Mouse (Mus musculus): Measurements from ENCODE around the gene Batf3.
A peak's percentile ranks its signal among the peaks of the same experiment; 100 is the strongest.

The Batf3 gene

DNA sequence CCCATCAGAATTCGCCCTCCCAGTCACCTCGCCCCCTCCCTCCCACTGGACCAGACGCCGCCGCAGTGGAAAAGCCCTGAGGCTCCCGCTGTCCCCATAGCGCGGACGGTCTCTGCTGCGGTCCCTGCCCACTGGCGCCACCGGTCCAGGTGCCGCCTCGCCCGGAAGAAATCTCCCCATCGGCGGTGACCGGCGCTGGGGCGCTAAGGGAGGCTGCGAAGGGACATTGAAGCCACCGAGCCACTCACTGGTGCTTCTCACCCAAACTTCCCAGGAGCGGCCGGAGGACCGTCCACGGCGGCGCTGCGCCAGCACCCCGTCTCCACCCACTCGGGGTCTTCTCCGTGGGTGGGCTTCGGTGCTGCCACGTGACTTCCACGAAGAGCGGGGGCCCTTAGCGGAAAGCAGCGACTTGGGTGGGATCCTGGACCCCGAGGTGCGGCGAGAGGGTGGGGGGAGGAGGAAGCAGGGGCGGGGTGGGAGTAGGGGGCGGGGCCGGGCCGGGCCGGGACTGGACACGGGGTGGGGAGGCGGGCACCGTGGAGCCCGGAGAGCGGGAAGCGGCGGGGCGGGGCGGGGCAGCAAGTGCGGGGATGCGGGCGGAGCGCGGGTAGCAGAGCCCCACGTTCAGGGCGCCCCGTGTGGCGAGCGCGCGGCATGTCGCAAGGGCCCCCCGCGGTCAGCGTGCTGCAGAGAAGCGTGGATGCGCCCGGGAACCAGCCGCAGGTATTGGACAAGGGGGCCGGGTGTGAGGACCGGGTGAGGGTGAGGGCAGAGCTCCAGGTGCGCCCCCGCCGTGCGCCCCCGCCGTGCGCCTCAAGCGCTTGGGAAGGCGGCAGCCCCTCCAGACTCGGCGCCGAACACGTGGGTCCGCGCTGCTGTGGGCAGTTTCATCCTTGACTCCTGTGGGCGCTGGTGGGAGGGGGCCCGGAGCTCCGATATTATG, at the start of gene Batf3:
Batf3 (plus strand) TSS at position 46 of the 946 bp plus-strand sequence.
- peak; percentile 40 to 57 for DNase-seq

- no peak for DNase-seq
Measured at GRCm38 (mm10) chr1:191053555-191053954, 44.1 kb upstream of the Batf3 start.

DNA sequence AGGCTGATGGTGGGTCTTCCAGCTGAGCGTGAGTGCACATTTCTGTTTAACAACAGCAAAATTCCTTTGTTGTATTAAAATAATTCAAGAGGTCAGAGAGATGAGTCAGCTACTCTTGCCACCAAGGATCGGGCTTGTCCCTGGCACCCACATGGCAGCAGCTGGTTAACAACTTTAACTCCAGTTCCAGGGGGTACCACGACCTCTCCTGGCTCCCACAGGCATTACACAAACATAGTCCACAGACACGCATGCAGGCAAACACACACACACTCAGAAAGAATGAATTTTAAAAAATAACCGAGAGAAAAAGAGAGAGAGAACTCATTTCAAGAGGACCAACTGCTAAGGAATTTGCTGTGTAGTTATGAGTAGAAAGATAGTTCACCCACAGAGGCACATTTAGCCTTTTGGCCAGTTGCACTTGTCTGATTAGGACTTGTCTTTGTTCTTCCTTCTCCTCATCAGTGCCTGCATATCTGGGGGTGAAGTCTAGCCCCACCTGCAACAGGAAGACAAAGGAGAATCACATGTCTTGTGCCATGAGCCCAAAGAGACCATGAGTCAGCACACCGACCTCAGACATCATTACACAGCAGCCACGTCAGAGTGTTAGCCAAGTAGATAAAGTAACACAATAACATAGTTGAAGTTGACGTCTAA, 42.6 kb upstream of the Batf3 start:
- DNase-seq = peak in 1 of 2 experiments; percentile 19

DNA sequence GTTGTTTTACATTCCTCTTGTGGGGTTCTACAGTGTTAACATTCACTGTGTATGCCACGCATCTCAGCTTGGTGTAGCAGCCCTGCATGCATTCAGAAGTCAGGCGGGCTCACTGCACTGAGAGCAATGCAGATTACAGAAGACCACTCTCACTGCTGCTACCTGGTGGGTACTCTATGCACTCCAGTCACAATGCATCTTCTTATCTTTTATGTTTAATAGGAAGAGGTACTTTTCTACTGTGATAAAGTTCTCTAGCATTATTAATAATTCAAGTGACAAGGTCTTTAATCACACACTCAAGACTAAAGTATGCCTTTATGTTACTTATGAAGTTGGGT, 42.1 kb upstream of the Batf3 start:
- no peak for DNase-seq

- no peak for DNase-seq
Measured at GRCm38 (mm10) chr1:191057461-191057860, 40.2 kb upstream of the Batf3 start.

GRCm38 (mm10) chr1:191062241-191062780, 35.3 kb upstream of the Batf3 start:
- DNase-seq = no peak

DNA sequence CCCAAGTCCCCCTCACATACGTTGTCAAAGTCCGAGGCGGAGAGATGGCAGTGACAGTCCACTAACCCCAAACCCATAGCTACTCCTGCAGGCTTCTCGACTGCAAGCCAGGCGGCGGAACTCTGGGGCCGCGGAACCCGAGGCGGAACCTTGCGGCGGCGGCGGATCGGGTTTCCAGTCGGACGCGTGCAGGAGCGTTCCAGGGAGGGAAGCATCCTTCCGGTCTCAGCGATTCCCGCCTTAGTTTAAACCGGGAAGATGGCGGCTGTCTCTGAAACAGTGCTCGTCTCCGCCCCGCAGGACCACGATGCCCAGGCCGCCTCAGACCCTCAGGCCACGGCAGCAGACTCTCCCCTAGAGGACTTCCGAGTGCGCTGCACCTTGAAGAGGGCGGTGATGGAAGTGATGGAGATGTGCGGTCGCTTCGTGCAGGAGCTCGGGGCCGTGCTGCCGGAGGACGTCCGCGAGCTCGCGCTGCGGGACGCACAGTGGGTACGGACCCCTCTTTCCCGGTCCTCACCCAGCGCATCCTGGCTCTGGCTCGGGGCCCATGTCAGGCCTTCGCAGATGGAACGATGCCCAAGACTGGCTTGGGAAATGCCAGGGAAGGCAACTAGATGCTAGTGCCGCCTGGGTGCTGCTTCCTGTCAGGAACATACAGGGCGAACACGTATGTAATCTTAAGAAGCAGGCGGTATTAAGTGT, 34.7 kb upstream of the Batf3 start, which contains the start of the genes Tatdn3 and Nsl1:
Tatdn3 (minus strand) TSS at position 152 of the 705 bp plus-strand sequence.
Nsl1 (plus strand) TSS at position 232 of the 705 bp plus-strand sequence.
- DNase-seq = peak; percentile 97 to 98

- no peak for DNase-seq
Measured at GRCm38 (mm10) chr1:191063700-191064099, 33.9 kb upstream of the Batf3 start.

DNA sequence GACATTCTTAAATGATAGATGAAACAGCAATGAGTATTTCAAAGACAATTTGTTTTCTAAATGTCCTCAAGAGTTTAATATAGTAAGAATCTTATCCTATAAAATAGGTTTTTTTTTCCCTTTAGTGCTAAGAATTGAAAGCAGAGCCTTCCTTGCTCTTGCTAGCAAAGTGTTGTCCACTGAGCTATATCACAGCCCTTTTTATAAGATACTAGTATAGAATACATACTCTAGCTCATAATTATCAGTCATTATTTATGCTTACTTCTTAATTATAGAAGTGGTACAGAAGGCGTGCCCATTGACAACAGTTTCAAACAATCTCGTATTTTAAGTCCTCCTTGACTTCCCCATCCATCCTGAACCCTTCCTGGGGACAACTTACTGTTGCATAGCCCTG, 33.1 kb upstream of the Batf3 start:
- DNase-seq = no peak

DNA sequence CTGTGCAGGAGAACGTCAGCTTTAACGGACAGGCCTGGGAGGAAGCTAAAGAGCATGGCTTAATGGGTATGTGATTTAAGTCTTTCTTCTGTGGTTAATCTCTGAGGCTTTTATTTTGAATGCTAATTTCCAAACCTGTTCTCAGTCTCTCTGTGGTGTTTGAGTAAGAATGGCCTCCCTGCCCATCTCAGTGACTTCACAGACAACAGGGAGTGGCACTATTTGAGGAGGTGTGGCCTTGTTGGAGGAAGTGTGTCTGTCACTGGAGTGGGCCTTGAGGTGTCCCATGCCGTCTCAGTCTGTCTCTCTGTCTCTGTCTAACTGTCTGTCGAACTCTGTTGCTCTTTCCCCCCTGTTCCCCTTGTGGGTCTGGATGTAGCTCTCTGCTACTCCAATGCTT, 32.5 kb upstream of the Batf3 start:
- DNase-seq = no peak

GRCm38 (mm10) chr1:191068377-191068776, 29.3 kb upstream of the Batf3 start:
- DNase-seq = peak in 1 of 2 experiments; percentile 26

DNA sequence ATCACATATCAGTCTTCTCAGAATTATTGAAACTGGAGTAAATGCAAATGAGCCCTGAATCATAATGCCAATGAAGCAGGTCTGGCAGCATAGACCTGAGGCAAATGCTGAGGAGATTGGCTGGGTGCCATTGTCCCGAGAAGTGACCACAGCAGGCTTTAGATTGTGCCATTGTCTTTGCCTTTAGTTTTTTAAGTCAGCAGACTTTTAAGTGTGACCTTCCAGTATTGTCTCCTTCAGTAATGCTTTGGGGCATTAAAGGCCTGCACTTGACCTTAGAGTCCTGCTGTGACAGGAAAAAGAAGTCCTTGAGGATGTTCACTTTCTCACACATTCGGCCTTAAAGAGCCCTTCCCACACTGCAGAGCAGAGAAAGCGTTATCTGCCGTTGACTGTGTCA, 27.4 kb upstream of the Batf3 start:
- no peak for DNase-seq

- no peak for DNase-seq
Measured at GRCm38 (mm10) chr1:191071613-191072012, 26.0 kb upstream of the Batf3 start.

DNA sequence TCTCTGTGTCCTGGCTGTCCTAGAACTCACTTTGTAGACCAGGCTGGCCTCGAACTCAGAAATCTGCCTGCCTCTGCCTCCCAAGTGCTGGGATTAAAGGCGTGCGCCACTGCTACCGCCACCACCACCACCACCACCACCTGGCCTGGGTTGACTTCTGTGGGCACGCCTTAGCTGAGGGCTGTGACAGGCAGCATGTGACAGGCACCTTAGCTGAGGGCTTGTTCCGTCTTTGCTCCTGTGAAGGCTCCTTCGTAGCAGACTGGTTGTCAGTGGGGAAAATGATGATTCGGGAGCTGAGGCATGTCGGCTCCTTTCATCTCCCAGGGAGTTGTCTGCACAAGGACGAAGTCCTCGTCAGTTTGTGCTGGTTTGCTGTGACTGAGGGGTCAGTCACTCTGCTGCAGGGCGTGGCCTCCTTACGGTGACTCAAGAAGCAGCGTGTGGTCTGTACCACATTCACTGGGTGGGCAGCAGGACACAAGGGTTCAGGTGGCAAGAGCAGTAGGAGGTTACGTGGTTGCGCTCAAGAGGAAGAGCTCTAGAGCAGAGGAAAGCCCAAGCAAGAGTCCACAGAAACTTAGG, 25.2 kb upstream of the Batf3 start:
- DNase-seq = no peak

GRCm38 (mm10) chr1:191073001-191073400, 24.6 kb upstream of the Batf3 start:
- no peak for DNase-seq

DNA sequence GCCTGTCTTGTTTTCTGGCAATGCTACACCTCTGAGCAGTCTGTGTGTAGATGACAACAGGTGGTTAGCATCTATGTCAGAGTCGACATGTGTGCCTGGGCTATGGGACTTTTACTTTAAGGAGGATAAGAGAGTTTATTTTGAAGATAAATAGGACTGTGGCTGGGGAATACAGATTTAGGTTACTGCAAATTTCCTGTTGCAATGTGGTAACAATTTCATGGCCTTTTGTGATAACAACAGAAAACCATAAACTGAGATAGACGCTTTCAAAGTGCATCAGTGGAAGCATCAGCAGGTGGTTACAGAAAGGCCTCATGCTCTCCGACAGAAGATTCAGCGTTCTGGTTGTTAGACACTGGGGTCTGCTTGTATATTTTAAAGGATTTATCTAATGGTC, 24.2 kb upstream of the Batf3 start:
- no peak for DNase-seq

DNA sequence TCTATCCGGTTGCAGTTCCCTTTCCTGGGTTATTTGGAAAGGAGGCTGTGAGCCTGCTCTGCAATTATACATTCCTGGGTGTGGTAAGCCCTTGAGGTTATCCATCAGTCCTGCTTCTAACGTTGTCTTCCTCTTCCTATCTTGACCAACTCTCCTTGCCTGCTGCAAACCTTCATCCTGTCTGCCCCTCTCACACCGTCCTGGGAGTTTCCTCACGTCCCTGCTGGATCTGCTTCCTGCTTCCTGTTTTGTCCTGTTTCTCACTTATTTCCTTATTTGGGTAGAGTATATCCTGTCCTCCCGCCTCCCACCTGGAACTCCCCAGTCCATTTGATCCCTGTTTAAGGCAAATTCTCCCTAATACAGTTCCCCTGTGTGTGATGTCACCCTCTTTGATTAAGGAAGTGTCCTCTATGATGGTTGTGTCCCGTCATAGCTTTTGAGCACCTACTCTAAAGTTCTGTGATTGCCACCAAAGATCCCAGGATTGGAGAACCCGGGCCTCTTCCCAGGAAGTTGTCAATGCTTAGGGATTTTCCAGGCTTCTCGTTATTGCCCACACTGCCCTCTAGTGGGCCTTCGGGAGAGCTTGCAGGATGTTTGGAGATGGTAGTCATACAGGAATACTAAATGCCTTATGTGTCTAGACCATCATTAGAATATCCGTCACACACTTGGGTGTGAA, 22.3 kb upstream of the Batf3 start:
- peak; percentile 72 to 74 for DNase-seq

DNA sequence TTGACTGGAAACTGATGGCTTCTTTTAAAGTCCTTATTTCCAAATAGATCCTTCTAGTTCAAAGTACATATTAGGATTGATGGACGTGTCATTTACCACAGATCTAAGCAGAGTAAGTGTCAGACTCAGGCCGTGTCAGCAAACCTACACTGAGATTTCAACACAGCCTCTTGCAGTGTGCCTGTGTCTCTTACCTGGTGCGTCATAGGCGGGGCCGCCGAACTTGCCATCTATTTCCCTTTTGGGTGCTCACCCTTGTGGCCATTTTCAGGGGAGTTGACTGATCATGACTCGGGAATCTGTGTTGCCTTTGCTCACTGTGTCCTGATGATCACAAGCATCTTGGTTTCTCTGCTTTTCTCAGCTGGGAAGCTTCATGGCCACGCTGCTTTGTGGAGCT, 14.4 kb upstream of the Batf3 start:
- no peak for DNase-seq

GRCm38 (mm10) chr1:191084951-191085559, 12.6 kb upstream of the Batf3 start:
- DNase-seq = peak; percentile 68 to 82

GRCm38 (mm10) chr1:191085597-191085996, 12.1 kb upstream of the Batf3 start:
- DNase-seq = no peak

- no peak for DNase-seq
Measured at GRCm38 (mm10) chr1:191086304-191086878, 11.3 kb upstream of the Batf3 start.
